Mouse (Mus musculus) granulocyte monocyte progenitor cell, adult 5-6 weeks (primary cell): ENCODE measurements around the gene Cpn2. TPM values are rescaled to one million over a fixed set of nuclear protein-coding genes. Genes with fewer than 3 reads are reported as not detected.
A peak's percentile ranks its signal among the peaks of the same experiment; 100 is the strongest.

Experiments used
- ATAC-seq: replicated peaks from 2 replicates; pipeline ENCODE4 v1.8.0; 2016; ENCODE audit warnings: mild to moderate bottlenecking, moderate TSS enrichment, inconsistent platforms; ENCODE audit not compliant: poor library complexity, severe bottlenecking
- total RNA-seq, 2 experiments: library from RNA; stranded (forward) in 1 of 2; stranded (reverse) in 1 of 2; fragments of 200-712, 200-1000 nt in 1 of 2; fragments of >200 nt in 1 of 2; fragmentation: Nextera tagmentation in 1 of 2; gene quantifications; 2 replicates each; pipeline ENCODE4 v1.2.3; 2014 to 2017

Gene Cpn2
- total RNA-seq, 2 experiments from 2014 or later, result not detected

- ATAC-seq, result peak; percentile 45
These were observed 15.7 kb upstream of the Cpn2 start, which contains the start of gene Lrrc15 for GRCm38 (mm10) chr16:30282844-30283495. Gene Lrrc15, minus strand, starts transcription at chr16:30283256.

GRCm38 (mm10) chr16:30280676-30281297 lies 13.5 kb upstream of the Cpn2 start:
- ATAC-seq, result no peak

GRCm38 (mm10) chr16:30278406-30278805 lies 11.1 kb upstream of the Cpn2 start:
- ATAC-seq, result no peak

- ATAC-seq, result no peak
These were observed 8.4 kb upstream of the Cpn2 start for GRCm38 (mm10) chr16:30275558-30276340.

GRCm38 (mm10) chr16:30273065-30273464 lies 5.8 kb upstream of the Cpn2 start:
- ATAC-seq, result no peak

- 0 out of 2 replicates have a peak, but pooled peaks have one; percentile 25 for ATAC-seq
These were observed 4.8 kb upstream of the Cpn2 start for GRCm38 (mm10) chr16:30271941-30272595.

GRCm38 (mm10) chr16:30271223-30271761 lies 4.0 kb upstream of the Cpn2 start:
- ATAC-seq, result no peak

- ATAC-seq, result no peak
These were observed 738 bp downstream of the Cpn2 start for GRCm38 (mm10) chr16:30266561-30266960.

- ATAC-seq, result no peak
These were observed 1.7 kb downstream of the Cpn2 start for GRCm38 (mm10) chr16:30265611-30266010.

- ATAC-seq, result no peak
These were observed 4.1 kb downstream of the Cpn2 start for GRCm38 (mm10) chr16:30263156-30263555.

GRCm38 (mm10) chr16:30262664-30263063 lies 4.6 kb downstream of the Cpn2 start:
- no peak for ATAC-seq

- ATAC-seq, result no peak
These were observed 5.1 kb downstream of the Cpn2 start for GRCm38 (mm10) chr16:30262157-30262556.

- no peak for ATAC-seq
These were observed 6.0 kb downstream of the Cpn2 start for GRCm38 (mm10) chr16:30261341-30261740.

- ATAC-seq, result no peak
These were observed 7.2 kb downstream of the Cpn2 start for GRCm38 (mm10) chr16:30260012-30260635.

GRCm38 (mm10) chr16:30259444-30259843 lies 7.9 kb downstream of the Cpn2 start:
- no peak for ATAC-seq

GRCm38 (mm10) chr16:30258441-30258840 lies 8.9 kb downstream of the Cpn2 start:
- ATAC-seq, result no peak

GRCm38 (mm10) chr16:30257718-30258117 lies 9.6 kb downstream of the Cpn2 start:
- ATAC-seq, result peak; percentile 87

- no peak for ATAC-seq
These were observed 12.2 kb downstream of the Cpn2 start for GRCm38 (mm10) chr16:30255061-30255460.

- ATAC-seq, result no peak
These were observed 13.4 kb downstream of the Cpn2 start for GRCm38 (mm10) chr16:30253900-30254299.

- no peak for ATAC-seq
These were observed 13.9 kb downstream of the Cpn2 start for GRCm38 (mm10) chr16:30253374-30253773.
